Mouse (Mus musculus) kidney, embryonic 15.5 days (tissue): ENCODE measurements around the gene Adamts7. TPM values are rescaled to one million over a fixed set of nuclear protein-coding genes. Genes with fewer than 3 reads are reported as not detected.

Source experiments
- ATAC-seq: fragments of 200-750 bp; cut with Nextera tagmentation; replicated peaks from 2 replicates; pipeline ENCODE4 v1.8.0; 2017; ENCODE audit warnings: moderate TSS enrichment; ENCODE audit not compliant: low FRiP score
- H3K27ac ChIP-seq: fragments of 300-500 bp; sonication (generic); 2 replicates; pipeline ENCODE4 v1.5.1; 2015; ENCODE audit warnings: mild to moderate bottlenecking, inconsistent platforms
- H3K27me3 ChIP-seq: fragments of 300-500 bp; sonication (generic); 2 replicates; pipeline ENCODE4 v1.6.1; 2015; ENCODE audit warnings: inconsistent platforms
- H3K36me3 ChIP-seq: fragments of 300-500 bp; sonication (generic); 2 replicates; pipeline ENCODE4 v1.6.1; 2015; ENCODE audit warnings: inconsistent platforms
- H3K4me1 ChIP-seq: fragments of 300-500 bp; sonication (generic); 2 replicates; pipeline ENCODE4 v1.6.1; 2015; ENCODE audit warnings: inconsistent platforms
- H3K4me2 ChIP-seq: fragments of 300-500 bp; sonication (generic); 2 replicates; pipeline ENCODE4 v1.6.1; 2015; ENCODE audit warnings: moderate library complexity, mild to moderate bottlenecking, inconsistent platforms
- H3K4me3 ChIP-seq: fragments of 300-500 bp; sonication (generic); replicated peaks from 2 replicates; pipeline ENCODE4 v1.5.1; 2015; ENCODE audit warnings: mild to moderate bottlenecking, inconsistent platforms
- H3K9ac ChIP-seq: fragments of 300-500 bp; sonication (generic); 2 replicates; pipeline ENCODE4 v1.6.1; 2015; ENCODE audit warnings: mild to moderate bottlenecking, inconsistent platforms
- H3K9me3 ChIP-seq: fragments of 300-500 bp; sonication (generic); replicated peaks from 2 replicates; pipeline ENCODE4 v1.6.1; 2016; ENCODE audit warnings: inconsistent platforms
- WGBS: fragments of 180-500 bp; shearing (Covaris S2); methylation state at CpG from one replicate; pipeline ENCODE4 v1.1.7; 2015; ENCODE audit warnings: mixed read lengths; 5-methylcytosine and 5-hydroxymethylcytosine counted together
- polyA plus RNA-seq: library from polyadenylated mRNA; unstranded; fragments of >200 nt; fragmentation: Nextera tagmentation; extraction: Ambion mirVana; gene quantifications from 2 replicates; pipeline ENCODE4 v1.2.1, GENCODE M21; 2015

The Adamts7 gene
- polyA plus RNA-seq, 1 experiment from 2014 or later, result 14.9 TPM

GRCm38 (mm10) chr9:90126260-90127010 lies 36.4 kb upstream of the Adamts7 start:
- Histone ChIP-seq H3K27ac (no peak overlapping the region), H3K36me3 (no peaks in the 10 kb centered on the region), H3K27me3 (0 out of 2 replicates have a peak, but pooled peaks cover 9% of the 10 kb centered on the region), H3K4me1 (peaks cover 14% of the 10 kb centered on the region; the same call in 1 of the 2 replicates), H3K4me3 (peak overlapping the region; percentile 38), H3K4me2 (peak overlapping the region; percentile 58), H3K9ac (peak overlapping the region; percentile 21; the same call in 1 of the 2 replicates), H3K9me3 (no peaks in the 10 kb centered on the region)
- peak; percentile 76 for ATAC-seq
- WGBS, result 2% methylated on average over 30 of the region's 30 CpGs

- Histone ChIP-seq H3K27me3 (0 out of 2 replicates have a peak, but pooled peaks cover 9% of the 10 kb centered on the region), H3K36me3 (no peaks in the 10 kb centered on the region), H3K27ac (no peak overlapping the region), H3K4me1 (peaks cover 14% of the 10 kb centered on the region; the same call in 1 of the 2 replicates), H3K9ac (no peak overlapping the region), H3K4me3 (0 out of 2 replicates have a peak overlapping the region, but pooled peaks have one; percentile 38), H3K4me2 (peak overlapping the region; percentile 58), H3K9me3 (no peaks in the 10 kb centered on the region)
- WGBS, result 57% methylated on average over 6 of the region's 6 CpGs
- ATAC-seq, result no peak
These were observed 35.7 kb upstream of the Adamts7 start for GRCm38 (mm10) chr9:90127146-90127545.

- Histone ChIP-seq H3K4me2 (no peak overlapping the region), H3K9me3 (no peaks in the 10 kb centered on the region), H3K27ac (no peak overlapping the region), H3K9ac (no peak overlapping the region), H3K27me3 (0 out of 2 replicates have a peak, but pooled peaks cover 9% of the 10 kb centered on the region), H3K4me1 (peaks cover 14% of the 10 kb centered on the region; the same call in 1 of the 2 replicates), H3K4me3 (no peak overlapping the region), H3K36me3 (no peaks in the 10 kb centered on the region)
- no peak for ATAC-seq
- 79% methylated on average over 6 of the region's 6 CpGs for WGBS
These were observed 34.1 kb upstream of the Adamts7 start for GRCm38 (mm10) chr9:90128636-90129201.

- no peak overlapping the region for H3K4me3 ChIP-seq
- H3K36me3 ChIP-seq, result no peaks in the 10 kb centered on the region
- H3K9me3 ChIP-seq, result no peaks in the 10 kb centered on the region
- H3K4me2 ChIP-seq, result no peak overlapping the region
- no peaks in the 10 kb centered on the region for H3K4me1 ChIP-seq
- no peak overlapping the region for H3K9ac ChIP-seq
- ATAC-seq, result no peak
- 68% methylated on average over 7 of the region's 7 CpGs for WGBS
- no peak overlapping the region for H3K27ac ChIP-seq
- H3K27me3 ChIP-seq, result no peaks in the 10 kb centered on the region
These were observed 29.1 kb upstream of the Adamts7 start for GRCm38 (mm10) chr9:90133562-90134355.

GRCm38 (mm10) chr9:90135466-90135865 lies 27.4 kb upstream of the Adamts7 start:
- ATAC-seq, result no peak
- Histone ChIP-seq H3K4me3 (no peak overlapping the region), H3K4me1 (no peaks in the 10 kb centered on the region), H3K9me3 (no peaks in the 10 kb centered on the region), H3K27me3 (no peaks in the 10 kb centered on the region), H3K27ac (no peak overlapping the region), H3K36me3 (no peaks in the 10 kb centered on the region), H3K4me2 (no peak overlapping the region), H3K9ac (no peak overlapping the region)
- WGBS, result 77% methylated on average over 8 of the region's 8 CpGs

GRCm38 (mm10) chr9:90135963-90136677 lies 26.7 kb upstream of the Adamts7 start:
- ATAC-seq, result no peak; the same call in 1 of the 2 replicates

GRCm38 (mm10) chr9:90136678-90136965 lies 26.2 kb upstream of the Adamts7 start:
- H3K9me3 ChIP-seq, result no peaks in the 10 kb centered on the region
- H3K27ac ChIP-seq, result no peak overlapping the region
- H3K9ac ChIP-seq, result no peak overlapping the region
- no peak for ATAC-seq
- H3K4me2 ChIP-seq, result no peak overlapping the region
- H3K27me3 ChIP-seq, result no peaks in the 10 kb centered on the region
- no peaks in the 10 kb centered on the region for H3K36me3 ChIP-seq
- no peaks in the 10 kb centered on the region for H3K4me1 ChIP-seq
- no peak overlapping the region for H3K4me3 ChIP-seq
- WGBS, result 96% methylated on average over 1 of the region's 1 CpGs

More at GRCm38 (mm10) chr9:90135963-90136677, 26.7 kb upstream of the Adamts7 start:
- Histone ChIP-seq H3K36me3 (no peaks in the 10 kb centered on the region), H3K4me2 (no peak overlapping the region), H3K27me3 (no peaks in the 10 kb centered on the region), H3K9ac (no peak overlapping the region), H3K4me1 (no peaks in the 10 kb centered on the region), H3K4me3 (no peak overlapping the region), H3K9me3 (no peaks in the 10 kb centered on the region), H3K27ac (no peak overlapping the region)
- WGBS, result 74% methylated on average over 9 of the region's 9 CpGs

GRCm38 (mm10) chr9:90145788-90146187 lies 17.1 kb upstream of the Adamts7 start:
- no peaks in the 10 kb centered on the region for H3K4me1 ChIP-seq
- H3K27ac ChIP-seq, result no peak overlapping the region
- no peaks in the 10 kb centered on the region for H3K9me3 ChIP-seq
- H3K9ac ChIP-seq, result no peak overlapping the region
- no peak overlapping the region for H3K4me3 ChIP-seq
- H3K36me3 ChIP-seq, result no peaks in the 10 kb centered on the region
- H3K4me2 ChIP-seq, result no peak overlapping the region
- WGBS, result 48% methylated on average over 2 of the region's 2 CpGs
- H3K27me3 ChIP-seq, result no peaks in the 10 kb centered on the region
- ATAC-seq, result no peak

GRCm38 (mm10) chr9:90146869-90147268 lies 16.0 kb upstream of the Adamts7 start:
- Histone ChIP-seq H3K36me3 (no peaks in the 10 kb centered on the region), H3K9ac (no peak overlapping the region), H3K4me1 (no peaks in the 10 kb centered on the region), H3K27me3 (no peaks in the 10 kb centered on the region), H3K9me3 (no peaks in the 10 kb centered on the region), H3K27ac (no peak overlapping the region), H3K4me3 (no peak overlapping the region), H3K4me2 (no peak overlapping the region)
- no peak for ATAC-seq
- WGBS, result 79% methylated on average over 5 of the region's 5 CpGs

GRCm38 (mm10) chr9:90162243-90162925 lies 485 bp upstream of the Adamts7 start:
- Histone ChIP-seq H3K4me2 (peak overlapping the region; percentile 92), H3K9ac (peak overlapping the region; percentile 59), H3K27me3 (0 out of 2 replicates have a peak, but pooled peaks cover 4% of the 10 kb centered on the region), H3K4me1 (peaks cover 17% of the 10 kb centered on the region), H3K36me3 (no peaks in the 10 kb centered on the region), H3K27ac (peak overlapping the region; percentile 67; the same call in 1 of the 2 replicates), H3K4me3 (peak overlapping the region; percentile 64), H3K9me3 (no peaks in the 10 kb centered on the region)
- peak; percentile 93 for ATAC-seq
- 9% methylated on average over 27 of the region's 29 CpGs for WGBS

GRCm38 (mm10) chr9:90163749-90164095 lies 853 bp downstream of the Adamts7 start:
- Histone ChIP-seq H3K4me3 (peak overlapping the region; percentile 64), H3K4me2 (peak overlapping the region; percentile 92), H3K9ac (peak overlapping the region; percentile 59), H3K36me3 (no peaks in the 10 kb centered on the region), H3K27ac (peak overlapping the region; percentile 67; the same call in 1 of the 2 replicates), H3K9me3 (no peaks in the 10 kb centered on the region), H3K27me3 (0 out of 2 replicates have a peak, but pooled peaks cover 4% of the 10 kb centered on the region), H3K4me1 (peaks cover 17% of the 10 kb centered on the region)
- ATAC-seq, result peak; percentile 53; the same call in 1 of the 2 replicates
- WGBS, result under 1% methylated on average over 18 of the region's 18 CpGs
